Mouse (Mus musculus) spleen, postnatal 4 days (tissue): ENCODE results near the gene Vmn2r74.

ENCODE experiments used
- DNase-seq, 2 experiments: peaks; one replicate each; pipeline ENCODE4 v3.0.0; 2022; ENCODE audit warnings: low spot score in 2 of 2

Gene Vmn2r74

DNA sequence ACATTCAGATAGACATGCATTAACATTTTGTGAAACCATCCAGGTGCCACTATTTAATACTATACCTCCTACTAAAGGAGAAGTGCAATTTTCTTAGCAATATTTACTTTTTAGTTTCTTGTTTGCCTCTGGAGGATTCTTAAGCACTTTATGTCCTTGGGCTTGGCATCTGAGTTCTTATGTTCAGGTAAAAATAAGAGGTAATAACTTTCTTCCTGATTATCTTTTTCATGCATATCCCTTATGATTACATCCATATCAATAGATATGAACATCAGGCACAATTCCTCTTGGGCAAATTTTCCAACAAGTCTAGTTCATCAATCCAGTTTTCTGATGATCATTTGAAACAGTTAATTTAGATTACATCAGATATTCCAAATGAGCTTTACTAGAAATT, at the start of gene Vmn2r74:
Vmn2r74 (minus strand) TSS at position 101 of the 400 bp plus-strand sequence.
- no peak for DNase-seq

DNA sequence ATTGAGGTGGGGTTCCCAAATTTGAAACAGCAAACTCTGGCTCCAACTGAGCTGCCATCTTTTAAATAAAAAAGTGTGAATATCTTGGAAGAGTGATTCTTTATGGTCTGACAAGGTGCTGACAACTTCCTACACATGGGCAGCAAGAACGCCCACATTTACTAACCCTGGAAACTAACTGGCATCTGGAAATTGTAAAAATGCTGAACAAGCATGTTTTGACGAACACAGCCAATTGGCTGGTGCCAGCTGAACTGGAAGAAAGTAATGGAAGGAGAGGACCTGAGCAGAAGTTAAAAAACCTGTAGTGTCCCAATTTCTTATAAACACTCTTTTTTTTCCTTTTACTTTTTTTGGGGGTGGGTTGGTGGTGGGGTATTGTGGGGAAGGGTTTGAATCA, 46.1 kb upstream of the Vmn2r74 start:
- no peak for DNase-seq
